Mouse (Mus musculus): ENCODE results near the gene Gm9999.
"Not testable (repeated sequence)": the region's sequence is repeated elsewhere in the genome, so short reads cannot be mapped to it uniquely, and the experiment has no call there.

Gm9999 gene

GRCm38 (mm10) chr7:47000644-47000983, 17.2 kb downstream of the Gm9999 start:
- no peak for DNase-seq

GRCm38 (mm10) chr7:47001125-47001899, 17.9 kb downstream of the Gm9999 start:
- DNase-seq = no peak

GRCm38 (mm10) chr7:47001900-47002275, 18.5 kb downstream of the Gm9999 start:
- no peak for DNase-seq

- DNase-seq = no peak
Measured at GRCm38 (mm10) chr7:47003411-47004115, 20.2 kb downstream of the Gm9999 start.

GRCm38 (mm10) chr7:47007109-47007780, 23.9 kb downstream of the Gm9999 start:
- peak in 1 of 2 experiments; percentile 41 for DNase-seq

GRCm38 (mm10) chr7:47007818-47008167, 24.4 kb downstream of the Gm9999 start:
- DNase-seq = no peak

- peak; percentile 99 for DNase-seq
Measured at GRCm38 (mm10) chr7:47008168-47008993, 25.0 kb downstream of the Gm9999 start, which contains the start of gene Spty2d1. Gene Spty2d1 (minus strand): TSS chr7:47008411.

- no peak for DNase-seq
Measured at GRCm38 (mm10) chr7:47013131-47013767, 29.9 kb downstream of the Gm9999 start.

- DNase-seq = no peak
Measured at GRCm38 (mm10) chr7:47014564-47015389, 31.4 kb downstream of the Gm9999 start.

- DNase-seq = peak; percentile 74 to 86
Measured at GRCm38 (mm10) chr7:47015390-47016065, 32.1 kb downstream of the Gm9999 start.

GRCm38 (mm10) chr7:47016602-47017001, 33.2 kb downstream of the Gm9999 start:
- DNase-seq = no peak

GRCm38 (mm10) chr7:47017146-47017545, 33.8 kb downstream of the Gm9999 start:
- no peak for DNase-seq

- peak; percentile 32 to 43 for DNase-seq
Measured at GRCm38 (mm10) chr7:47019641-47020040, 36.3 kb downstream of the Gm9999 start.

GRCm38 (mm10) chr7:47020956-47021355, 37.6 kb downstream of the Gm9999 start:
- DNase-seq = no peak

GRCm38 (mm10) chr7:47022482-47022881, 39.1 kb downstream of the Gm9999 start:
- DNase-seq = no peak

- peak; percentile 85 to 91 for DNase-seq
Measured at GRCm38 (mm10) chr7:47023530-47023929, 40.1 kb downstream of the Gm9999 start.

GRCm38 (mm10) chr7:47024454-47024853, 41.1 kb downstream of the Gm9999 start:
- DNase-seq = no peak

- no peak for DNase-seq
Measured at GRCm38 (mm10) chr7:47025429-47025828, 42.0 kb downstream of the Gm9999 start.

- DNase-seq = not testable (repeated sequence)
Measured at GRCm38 (mm10) chr7:47026899-47027298, 43.5 kb downstream of the Gm9999 start.

GRCm38 (mm10) chr7:47027520-47027919, 44.1 kb downstream of the Gm9999 start:
- DNase-seq = no peak
